Mouse (Mus musculus): Measurements from ENCODE around the gene Aplnr.

The Aplnr gene

DNA sequence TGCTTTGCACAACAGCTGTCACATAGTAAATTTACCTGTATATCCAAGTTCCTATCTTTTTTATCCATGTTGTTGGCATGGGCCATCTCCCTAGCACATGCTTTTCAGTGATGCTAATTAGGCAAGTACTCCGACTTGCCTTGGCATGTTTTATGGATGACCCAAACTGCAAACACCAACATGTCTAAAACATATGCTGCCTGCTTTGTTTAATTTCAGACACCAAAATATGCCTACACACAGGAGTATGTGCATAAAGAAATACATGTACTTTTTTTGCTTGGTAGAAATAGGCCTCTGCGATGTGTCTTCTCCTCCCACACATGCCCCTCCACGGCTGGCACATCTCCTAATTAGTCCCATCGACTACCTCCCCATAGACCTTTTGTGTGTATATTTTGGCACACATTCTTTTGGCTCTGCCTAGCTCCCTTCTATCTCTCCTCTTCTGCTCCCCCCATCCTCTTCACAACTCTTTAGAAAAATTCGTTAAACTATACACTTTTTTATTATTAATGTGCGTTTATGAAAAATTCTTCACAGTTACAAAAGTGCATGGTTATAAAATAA is 51.6 kb downstream of the Aplnr start:
- DNase-seq (ENCODE audit: low spot score in 2 of 2) = no peak
